Mouse (Mus musculus): Measurements from ENCODE around the gene Slc8a1. TPM values are rescaled to one million over a fixed set of nuclear protein-coding genes. Genes with fewer than 3 reads are reported as not detected.

The Slc8a1 gene
- polyA plus RNA-seq, 1 experiment: 73.8 TPM

DNA sequence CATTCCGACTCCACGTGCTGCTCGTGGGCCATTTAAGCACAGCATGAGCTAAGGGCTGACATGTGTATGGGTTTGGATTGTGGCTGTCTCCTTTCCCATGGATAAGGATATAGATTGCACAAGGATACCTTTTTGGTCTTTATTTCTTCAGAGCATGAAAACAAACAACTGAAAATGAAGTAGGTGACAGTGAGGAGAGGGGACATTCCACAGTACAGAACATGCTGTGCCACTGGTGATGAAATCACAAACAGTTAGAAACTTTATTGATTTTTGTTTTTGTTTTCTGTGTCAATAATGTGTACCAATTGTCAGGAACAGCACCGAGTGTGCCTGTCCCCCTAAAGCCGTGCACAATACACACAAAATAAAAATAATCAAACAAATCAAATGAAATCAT lies 352.7 kb downstream of the Slc8a1 start:
- 89% methylated on average over 5 of the region's 5 CpGs for WGBS
- no peak overlapping the region for H3K4me3 ChIP-seq (ENCODE audit: insufficient read depth, low read depth, low read length)
- TF ChIP-seq POLR2A (IDR thresholded peaks at IDR 0.05; ENCODE audit: insufficient read depth, low read depth, low read length) (no peak), CTCF (IDR thresholded peaks at IDR 0.05; ENCODE audit: insufficient read depth, low read depth, low read length) (no peak)
- no peak overlapping the region for H3K27ac ChIP-seq (ENCODE audit: insufficient read depth, low read depth, low read length)
- H3K4me1 ChIP-seq (ENCODE audit: control insufficient read depth, insufficient read depth, low read length): no peaks in the 10 kb centered on the region

DNA sequence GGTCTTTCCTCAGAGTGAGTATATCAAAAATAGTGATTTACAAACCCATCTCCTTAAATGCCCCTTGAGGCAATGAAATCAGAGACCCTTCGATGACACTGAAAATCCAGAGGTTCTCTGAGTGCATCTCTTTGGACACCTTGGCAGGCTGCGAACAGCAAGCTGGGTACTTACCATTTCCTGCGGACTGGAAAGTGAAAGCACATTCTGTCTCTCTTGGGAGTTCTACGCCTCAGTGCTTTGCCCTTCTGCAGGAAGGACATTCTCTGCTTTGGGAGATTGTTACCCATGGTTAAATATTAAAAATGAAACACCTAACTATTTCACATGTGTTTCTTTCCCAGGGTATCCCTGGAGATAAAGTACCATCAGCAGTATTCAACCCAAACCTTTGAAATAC lies 354.7 kb downstream of the Slc8a1 start:
- Histone ChIP-seq H3K4me1 (ENCODE audit: control insufficient read depth, insufficient read depth, low read length) (no peaks in the 10 kb centered on the region), H3K27ac (ENCODE audit: insufficient read depth, low read depth, low read length) (no peak overlapping the region), H3K4me3 (ENCODE audit: insufficient read depth, low read depth, low read length) (no peak overlapping the region)
- no peak for TF ChIP-seq CTCF (IDR thresholded peaks at IDR 0.05; ENCODE audit: insufficient read depth, low read depth, low read length)
- 95% methylated on average over 4 of the region's 4 CpGs for WGBS

DNA sequence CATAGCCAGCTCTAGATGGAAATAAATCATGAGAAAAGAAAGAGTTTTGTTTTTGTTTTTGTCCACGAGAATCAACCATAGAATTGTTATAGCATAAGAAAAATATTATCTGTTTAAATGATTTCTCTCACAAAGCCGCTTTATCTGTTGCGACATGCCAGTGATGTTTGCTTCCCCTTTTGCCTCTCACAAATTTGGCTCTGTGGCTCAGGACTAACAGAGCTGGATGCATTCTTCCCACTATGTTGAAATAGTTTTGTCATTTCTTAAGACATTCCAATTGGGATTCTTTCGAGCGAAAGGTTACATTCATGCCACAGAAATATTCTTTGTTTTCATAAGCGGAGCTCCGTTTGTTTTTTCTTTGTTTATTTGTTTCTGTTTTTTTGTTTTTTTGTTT lies 359.7 kb downstream of the Slc8a1 start:
- H3K27ac ChIP-seq (ENCODE audit: insufficient read depth, low read depth, low read length): no peak overlapping the region
- peaks cover 2% of the 10 kb centered on the region; the same call in 1 of the 2 replicates for H3K4me1 ChIP-seq (ENCODE audit: control insufficient read depth, insufficient read depth, low read length)
- WGBS: 84% methylated on average over 7 of the region's 7 CpGs
- no peak overlapping the region for H3K4me3 ChIP-seq (ENCODE audit: insufficient read depth, low read depth, low read length)
- no peak for TF ChIP-seq POLR2A (IDR thresholded peaks at IDR 0.05; ENCODE audit: insufficient read depth, low read depth, low read length)
- no peak for TF ChIP-seq CTCF (IDR thresholded peaks at IDR 0.05; ENCODE audit: insufficient read depth, low read depth, low read length)

DNA sequence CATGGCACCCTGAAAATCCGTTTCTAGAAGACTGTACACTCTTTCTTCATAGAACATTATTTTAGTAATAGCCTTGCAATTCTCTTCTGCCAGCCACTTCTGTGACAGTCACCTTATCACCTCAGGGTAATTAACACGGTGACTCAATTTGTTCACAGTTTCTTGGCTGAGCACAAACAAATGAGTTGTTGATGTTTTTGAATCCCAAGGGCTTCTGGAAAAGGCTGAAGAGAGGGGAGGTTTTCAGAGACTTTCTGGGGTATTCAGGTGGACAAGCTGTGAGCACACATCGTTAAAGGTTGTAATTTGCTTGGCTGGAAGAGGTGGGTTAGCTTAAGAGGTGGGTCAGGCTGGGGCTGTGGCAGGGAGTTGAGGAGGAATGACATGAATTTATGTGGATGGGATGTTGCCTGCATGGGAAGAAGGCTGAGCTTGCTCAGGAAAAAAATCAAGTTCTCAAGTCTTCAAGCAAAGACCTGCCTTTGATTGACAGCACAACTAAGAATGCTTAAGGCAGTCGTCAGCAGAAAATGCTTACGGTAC lies 360.3 kb downstream of the Slc8a1 start:
- H3K27ac ChIP-seq (ENCODE audit: insufficient read depth, low read depth, low read length): no peak overlapping the region
- WGBS: 33% methylated on average over 5 of the region's 5 CpGs

DNA sequence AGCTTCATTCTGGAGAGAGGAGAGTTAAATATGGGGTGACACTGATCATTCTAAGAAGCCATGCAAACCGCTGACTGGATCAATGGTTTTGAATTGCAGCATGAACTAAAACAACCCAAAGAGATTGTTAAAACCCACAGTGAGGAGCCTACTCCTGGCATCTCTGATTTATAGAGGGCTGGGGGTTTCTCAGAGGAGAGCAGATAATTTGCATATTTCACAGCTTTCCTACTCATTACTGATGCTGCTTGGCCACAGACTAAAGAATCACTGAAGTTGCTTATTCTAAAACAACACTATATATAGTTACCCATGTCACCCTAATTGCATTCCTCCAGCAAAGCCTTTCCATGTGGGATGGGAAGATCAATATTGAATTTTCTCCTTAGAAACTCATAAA lies 361.0 kb downstream of the Slc8a1 start:
- H3K27ac ChIP-seq (ENCODE audit: insufficient read depth, low read depth, low read length): no peak overlapping the region
- TF ChIP-seq POLR2A (IDR thresholded peaks at IDR 0.05; ENCODE audit: insufficient read depth, low read depth, low read length) (no peak), CTCF (IDR thresholded peaks at IDR 0.05; ENCODE audit: insufficient read depth, low read depth, low read length) (no peak)
- 42% methylated on average over 1 of the region's 1 CpGs for WGBS
- H3K4me1 ChIP-seq (ENCODE audit: control insufficient read depth, insufficient read depth, low read length): peaks cover 2% of the 10 kb centered on the region; the same call in 1 of the 2 replicates
- H3K4me3 ChIP-seq (ENCODE audit: insufficient read depth, low read depth, low read length): no peak overlapping the region

More for the DNA sequence above, 360.3 kb downstream of the Slc8a1 start:
- H3K4me3 ChIP-seq (ENCODE audit: insufficient read depth, low read depth, low read length): no peak overlapping the region
- TF ChIP-seq CTCF (IDR thresholded peaks at IDR 0.05; ENCODE audit: insufficient read depth, low read depth, low read length) (no peak), POLR2A (IDR thresholded peaks at IDR 0.05; ENCODE audit: insufficient read depth, low read depth, low read length) (no peak)
- H3K4me1 ChIP-seq (ENCODE audit: control insufficient read depth, insufficient read depth, low read length): peaks cover 2% of the 10 kb centered on the region; the same call in 1 of the 2 replicates

DNA sequence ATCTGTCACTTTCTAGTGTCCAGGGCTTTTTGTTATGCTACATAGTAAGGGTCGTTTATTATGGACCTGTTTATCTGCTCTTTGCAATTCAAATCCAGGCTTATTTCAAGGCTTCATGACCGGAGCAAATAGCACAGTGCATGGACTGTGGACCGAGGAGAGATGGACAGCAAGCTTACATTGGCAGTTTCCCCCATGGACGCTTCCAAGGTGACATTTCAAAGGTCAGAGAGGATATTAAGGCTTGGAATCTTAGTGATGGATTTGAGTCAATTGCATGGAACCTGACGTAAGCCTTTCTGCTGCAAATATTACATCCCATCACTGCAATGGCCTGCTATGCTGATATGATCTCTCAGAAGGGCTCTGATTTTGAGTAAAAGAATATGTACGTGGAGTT lies 362.3 kb downstream of the Slc8a1 start:
- no peak overlapping the region for H3K27ac ChIP-seq (ENCODE audit: insufficient read depth, low read depth, low read length)
- H3K4me1 ChIP-seq (ENCODE audit: control insufficient read depth, insufficient read depth, low read length): peaks cover 2% of the 10 kb centered on the region; the same call in 1 of the 2 replicates
- no peak overlapping the region for H3K4me3 ChIP-seq (ENCODE audit: insufficient read depth, low read depth, low read length)
- WGBS: 83% methylated on average over 6 of the region's 6 CpGs
- TF ChIP-seq POLR2A (IDR thresholded peaks at IDR 0.05; ENCODE audit: insufficient read depth, low read depth, low read length) (no peak), CTCF (IDR thresholded peaks at IDR 0.05; ENCODE audit: insufficient read depth, low read depth, low read length) (no peak)

DNA sequence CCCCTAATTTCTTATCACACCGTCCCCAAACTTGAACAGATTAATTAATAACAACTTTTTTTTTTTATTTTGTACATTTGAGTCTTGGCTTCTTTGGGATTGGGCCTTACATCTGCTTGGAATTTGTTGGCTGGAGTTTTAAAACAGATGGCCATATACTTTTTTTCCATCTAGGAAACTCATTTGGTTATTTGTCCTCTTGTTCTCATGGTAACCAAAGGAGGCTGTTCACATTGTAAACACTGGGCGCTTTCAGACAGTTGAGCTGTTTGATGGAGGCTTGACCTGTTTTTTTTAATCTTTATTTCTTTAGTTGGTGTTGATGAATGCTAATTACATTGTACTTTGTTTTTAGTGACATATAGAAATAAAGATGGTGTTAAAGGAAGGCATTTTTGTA lies 369.1 kb downstream of the Slc8a1 start:
- no peak for TF ChIP-seq POLR2A (IDR thresholded peaks at IDR 0.05; ENCODE audit: insufficient read depth, low read depth, low read length)
- no peak for TF ChIP-seq CTCF (IDR thresholded peaks at IDR 0.05; ENCODE audit: insufficient read depth, low read depth, low read length)
- Histone ChIP-seq H3K4me1 (ENCODE audit: control insufficient read depth, insufficient read depth, low read length) (no peaks in the 10 kb centered on the region), H3K27ac (ENCODE audit: insufficient read depth, low read depth, low read length) (no peak overlapping the region), H3K4me3 (ENCODE audit: insufficient read depth, low read depth, low read length) (no peak overlapping the region)
- WGBS: 75% methylated on average over 2 of the region's 2 CpGs

DNA sequence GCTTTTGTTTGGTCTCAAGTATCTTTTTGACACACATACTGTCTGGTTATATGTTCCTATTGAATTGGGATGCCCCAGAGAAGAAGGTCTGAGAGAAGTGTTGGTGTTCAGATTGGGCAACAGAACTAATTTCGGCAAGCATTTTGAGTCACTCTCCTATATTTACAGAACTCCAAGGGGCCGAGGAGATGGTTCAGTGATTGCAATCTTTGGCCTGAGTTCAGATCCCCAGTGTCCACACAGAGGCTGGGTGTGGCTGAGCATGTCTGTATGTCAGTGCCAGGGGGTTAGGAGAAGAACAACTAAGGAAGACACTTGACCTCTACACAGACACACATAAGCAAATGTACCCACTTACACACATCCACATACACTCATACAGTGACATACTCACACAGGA lies 369.7 kb downstream of the Slc8a1 start:
- Histone ChIP-seq H3K4me1 (ENCODE audit: control insufficient read depth, insufficient read depth, low read length) (no peaks in the 10 kb centered on the region), H3K27ac (ENCODE audit: insufficient read depth, low read depth, low read length) (no peak overlapping the region), H3K4me3 (ENCODE audit: insufficient read depth, low read depth, low read length) (no peak overlapping the region)
- 76% methylated on average over 2 of the region's 2 CpGs for WGBS
- TF ChIP-seq POLR2A (IDR thresholded peaks at IDR 0.05; ENCODE audit: insufficient read depth, low read depth, low read length) (no peak), CTCF (IDR thresholded peaks at IDR 0.05; ENCODE audit: insufficient read depth, low read depth, low read length) (no peak)

DNA sequence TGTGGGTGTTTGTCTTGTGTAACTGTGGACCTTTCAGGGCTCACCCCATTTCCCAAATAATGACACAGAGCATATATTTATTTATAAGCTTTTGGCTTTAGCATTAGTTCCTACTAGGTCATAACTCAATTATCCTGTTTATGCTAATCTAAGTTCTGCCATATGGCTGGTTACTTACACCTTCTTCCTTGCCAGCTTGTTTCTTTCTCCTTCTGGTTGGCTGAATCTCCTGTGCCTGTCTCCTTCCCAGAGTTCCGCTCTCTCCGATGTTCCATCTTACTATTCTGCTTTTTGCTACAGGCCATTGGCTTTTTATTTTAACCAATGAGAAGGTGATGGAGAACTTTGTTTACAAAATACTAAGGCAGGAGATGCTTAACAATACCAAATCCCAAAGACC lies 374.8 kb downstream of the Slc8a1 start:
- WGBS: 91% methylated on average over 2 of the region's 2 CpGs
- no peaks in the 10 kb centered on the region for H3K4me1 ChIP-seq (ENCODE audit: control insufficient read depth, insufficient read depth, low read length)
- TF ChIP-seq CTCF (IDR thresholded peaks at IDR 0.05; ENCODE audit: insufficient read depth, low read depth, low read length): no peak
- TF ChIP-seq POLR2A (IDR thresholded peaks at IDR 0.05; ENCODE audit: insufficient read depth, low read depth, low read length): no peak
- no peak overlapping the region for H3K27ac ChIP-seq (ENCODE audit: insufficient read depth, low read depth, low read length)
- no peak overlapping the region for H3K4me3 ChIP-seq (ENCODE audit: insufficient read depth, low read depth, low read length)

DNA sequence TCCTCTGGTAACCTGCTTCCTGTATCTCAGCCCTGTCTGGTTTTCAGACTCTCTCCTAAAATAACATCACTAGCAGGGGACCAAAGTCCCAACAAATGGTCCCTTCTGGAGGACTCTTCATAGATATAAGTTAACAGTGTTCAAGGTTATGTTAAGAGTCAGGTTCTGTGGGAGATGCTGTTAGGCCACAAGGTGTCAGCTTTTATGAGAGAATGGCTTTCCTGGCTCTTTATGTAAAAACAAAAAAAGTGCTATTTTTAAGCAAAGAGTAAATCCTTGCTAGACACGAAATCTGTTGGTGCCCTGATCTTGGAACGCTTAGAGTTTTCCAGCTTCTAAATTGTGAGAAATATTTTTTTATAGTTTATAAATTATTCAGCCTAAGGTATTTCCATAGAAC lies 377.6 kb downstream of the Slc8a1 start:
- no peak overlapping the region for H3K4me3 ChIP-seq (ENCODE audit: insufficient read depth, low read depth, low read length)
- TF ChIP-seq CTCF (IDR thresholded peaks at IDR 0.05; ENCODE audit: insufficient read depth, low read depth, low read length) (no peak), POLR2A (IDR thresholded peaks at IDR 0.05; ENCODE audit: insufficient read depth, low read depth, low read length) (no peak)
- H3K4me1 ChIP-seq (ENCODE audit: control insufficient read depth, insufficient read depth, low read length): no peaks in the 10 kb centered on the region
- WGBS: 52% methylated on average over 2 of the region's 2 CpGs
- H3K27ac ChIP-seq (ENCODE audit: insufficient read depth, low read depth, low read length): no peak overlapping the region
